Mouse (Mus musculus) E14TG2a.4 (cell line): ENCODE results near the gene Btc.
A peak's percentile ranks its signal among the peaks of the same experiment; 100 is the strongest.

Experiments used
- H3K27me3 ChIP-seq: 2 replicates; pipeline ENCODE4 v1.6.1; 2014; ENCODE audit warnings: low read length, control low read depth; ENCODE audit not compliant: insufficient read depth
- H3K36me3 ChIP-seq: 2 replicates; pipeline ENCODE4 v1.6.1; 2014; ENCODE audit warnings: low read length, control low read depth; ENCODE audit not compliant: insufficient read depth
- H3K4me1 ChIP-seq: replicated peaks from 2 replicates; pipeline ENCODE4 v1.6.1; 2014; ENCODE audit warnings: low read depth, low read length, control low read depth
- H3K4me3 ChIP-seq: replicated peaks from 2 replicates; pipeline ENCODE4 v1.5.1; 2014; ENCODE audit warnings: mild to moderate bottlenecking, low read length
- H3K9me3 ChIP-seq: 2 replicates; pipeline ENCODE4 v1.6.1; 2014; ENCODE audit warnings: low read length, control low read depth
- CTCF ChIP-seq: conservative IDR thresholded peaks from 2 replicates; pipeline ENCODE4 v1.5.1; 2014; ENCODE audit warnings: low read length
- NANOG ChIP-seq: IDR thresholded peaks from 2 replicates; pipeline ENCODE4 v1.6.1; 2014; ENCODE audit warnings: borderline replicate concordance, low read length, mixed read lengths
- POU5F1 ChIP-seq: IDR thresholded peaks from 2 replicates; pipeline ENCODE4 v1.6.1; 2014; ENCODE audit warnings: low read length, borderline replicate concordance

Btc gene

GRCm38 (mm10) chr5:91307907-91308306 is 94.9 kb downstream of the Btc start:
- Histone ChIP-seq H3K36me3 (no peaks in the 10 kb centered on the region), H3K4me1 (no peaks in the 10 kb centered on the region), H3K9me3 (peaks cover 10% of the 10 kb centered on the region), H3K4me3 (no peak overlapping the region), H3K27me3 (no peaks in the 10 kb centered on the region)
- TF ChIP-seq CTCF (peak; percentile 62), NANOG (no peak), POU5F1 (no peak)
